Mouse (Mus musculus) heart, adult 2 months (tissue): ENCODE results near the gene Col9a1. TPM values are rescaled to one million over a fixed set of nuclear protein-coding genes. Genes with fewer than 3 reads are reported as not detected.

Experiments
- DNase-seq, 2 experiments: peaks; one replicate each; pipeline ENCODE4 v3.0.0; 2021
- H3K27ac ChIP-seq: fragments of 200-600 bp; 2 replicates; pipeline ENCODE4 v1.8.1; 2022
- H3K27me3 ChIP-seq: fragments of 200-500 bp; 2 replicates; pipeline ENCODE4 v1.6.1; 2012; ENCODE audit warnings: mild to moderate bottlenecking, low read length, inconsistent platforms, mixed read lengths; ENCODE audit not compliant: control insufficient read depth, insufficient read depth
- H3K36me3 ChIP-seq: fragments of 200-500 bp; 2 replicates; pipeline ENCODE4 v1.6.1; 2012; ENCODE audit warnings: low read length, inconsistent platforms; ENCODE audit not compliant: control insufficient read depth, insufficient read depth
- H3K4me1 ChIP-seq: fragments of 200-500 bp; 2 replicates; pipeline ENCODE4 v1.6.1; 2011; ENCODE audit warnings: low read length; ENCODE audit not compliant: control insufficient read depth, insufficient read depth
- H3K4me3 ChIP-seq: fragments of 200-600 bp; 2 replicates; pipeline ENCODE4 v1.8.1; 2022
- H3K79me2 ChIP-seq: fragments of 200-500 bp; replicated peaks from 2 replicates; pipeline ENCODE4 v1.6.1; 2012; ENCODE audit warnings: mild to moderate bottlenecking, inconsistent platforms, low read length, moderate library complexity, mixed read lengths; ENCODE audit not compliant: control insufficient read depth, insufficient read depth
- H3K9ac ChIP-seq: fragments of 200-500 bp; 2 replicates; pipeline ENCODE4 v1.6.1; 2012; ENCODE audit warnings: low read depth, mild to moderate bottlenecking, control low read depth, inconsistent platforms, low read length, mixed read lengths
- CTCF ChIP-seq: fragments of 200-600 bp; IDR thresholded peaks from 2 replicates; pipeline ENCODE4 v1.8.1; 2022; ENCODE audit warnings: antibody characterized with exemption, mild to moderate bottlenecking, moderate library complexity
- EP300 ChIP-seq: fragments of 200-500 bp; IDR thresholded peaks from 2 replicates; pipeline ENCODE4 v1.6.1; 2011; ENCODE audit warnings: low read depth, low read length, control low read depth; ENCODE audit not compliant: insufficient read depth
- POLR2A ChIP-seq: fragments of 200-500 bp; IDR thresholded peaks from 2 replicates; pipeline ENCODE4 v1.6.1; 2011; ENCODE audit warnings: mild to moderate bottlenecking, low read depth, low read length, control low read depth; ENCODE audit not compliant: insufficient read depth
- WGBS: fragments of 180-500 bp; shearing (Covaris S2); methylation state at CpG from one replicate; pipeline ENCODE4 v1.1.7; 2018; 5-methylcytosine and 5-hydroxymethylcytosine counted together
- intact Hi-C: fragments of 180-260 bp; cut with DNase I; formaldehyde crosslinking; loops from one replicate; pipeline ENCODE4 v1.15.1; 2025
- polyA plus RNA-seq: library from polyadenylated mRNA; depleted of rRNA; stranded (reverse); fragments of >200 nt; gene quantifications from 2 replicates; pipeline ENCODE4 v1.2.3, GENCODE M21; 2012; rRNA removed
- total RNA-seq, 2 experiments: library from RNA; stranded (reverse); gene quantifications; 2 replicates each; pipeline ENCODE4 v1.2.3; 2021

Col9a1 gene
- total and polyA plus RNA-seq, 3 experiments, result 0.05 to 0.10 TPM; not detected in 1

GRCm38 (mm10) chr1:24286360-24286759, 109.0 kb downstream of the Col9a1 start:
- intact Hi-C loops, result no loop called here
- WGBS, result 63% methylated on average over 6 of the region's 6 CpGs
- DNase-seq, result no peak
- Histone ChIP-seq H3K4me1 (no peaks in the 10 kb centered on the region), H3K36me3 (no peaks in the 10 kb centered on the region), H3K4me3 (no peak overlapping the region), H3K9ac (no peak overlapping the region), H3K27me3 (no peaks in the 10 kb centered on the region), H3K79me2 (no peaks in the 10 kb centered on the region), H3K27ac (no peak overlapping the region)
- TF ChIP-seq EP300, result no peak
- no peak for TF ChIP-seq POLR2A
- TF ChIP-seq CTCF, result no peak

GRCm38 (mm10) chr1:24292515-24292914, 115.1 kb downstream of the Col9a1 start:
- intact Hi-C loops, result no loop called here
- Histone ChIP-seq H3K36me3 (no peaks in the 10 kb centered on the region), H3K9ac (no peak overlapping the region), H3K4me3 (no peak overlapping the region), H3K27ac (no peak overlapping the region), H3K4me1 (no peaks in the 10 kb centered on the region), H3K27me3 (no peaks in the 10 kb centered on the region), H3K79me2 (no peaks in the 10 kb centered on the region)
- TF ChIP-seq CTCF (no peak), EP300 (no peak), POLR2A (no peak)
- WGBS, result 82% methylated on average over 2 of the region's 2 CpGs
- no peak for DNase-seq

- WGBS, result 70% methylated on average over 7 of the region's 7 CpGs
- Histone ChIP-seq H3K9ac (no peak overlapping the region), H3K79me2 (no peaks in the 10 kb centered on the region), H3K36me3 (no peaks in the 10 kb centered on the region), H3K27ac (no peak overlapping the region), H3K4me3 (no peak overlapping the region), H3K27me3 (no peaks in the 10 kb centered on the region), H3K4me1 (no peaks in the 10 kb centered on the region)
- DNase-seq, result no peak
- intact Hi-C loops, result no loop called here
- no peak for TF ChIP-seq CTCF
- TF ChIP-seq POLR2A, result no peak
- TF ChIP-seq EP300, result no peak
Observed at GRCm38 (mm10) chr1:24294979-24295942, 117.9 kb downstream of the Col9a1 start.

- WGBS, result 82% methylated on average over 3 of the region's 3 CpGs
- H3K4me1 ChIP-seq, result no peaks in the 10 kb centered on the region
- TF ChIP-seq POLR2A (no peak), EP300 (no peak), CTCF (peak; percentile 21)
- H3K27ac ChIP-seq, result no peak overlapping the region
- no peak overlapping the region for H3K4me3 ChIP-seq
- no peak for DNase-seq
- no peaks in the 10 kb centered on the region for H3K27me3 ChIP-seq
- intact Hi-C loops, result no loop called here
- no peak overlapping the region for H3K9ac ChIP-seq
- no peaks in the 10 kb centered on the region for H3K36me3 ChIP-seq
- H3K79me2 ChIP-seq, result no peaks in the 10 kb centered on the region
Observed at GRCm38 (mm10) chr1:24300700-24301099, 123.3 kb downstream of the Col9a1 start.

Other genes starting within 250 kb of the Col9a1 start
- gene Sdhaf4, start 172.0 kb upstream of the Col9a1 start, total RNA-seq, result 10 to 100 TPM; 80.7 to 84.4 TPM
- 33.0 and 60.0 TPM in 2 replicates for gene Sdhaf4, start 172.0 kb upstream of the Col9a1 start, polyA plus RNA-seq
- 10 to 100 TPM; 21.0 to 21.1 TPM for gene Fam135a, start 77.3 kb upstream of the Col9a1 start, total RNA-seq
- 6.6 and 14.4 TPM in 2 replicates for gene Fam135a, start 77.3 kb upstream of the Col9a1 start, polyA plus RNA-seq